Mouse (Mus musculus): ENCODE data around the gene Mars. TPM values are rescaled to one million over a fixed set of nuclear protein-coding genes. Genes with fewer than 3 reads are reported as not detected.
A peak's percentile ranks its signal among the peaks of the same experiment; 100 is the strongest.
"Not testable (repeated sequence)": the region's sequence is repeated elsewhere in the genome, so short reads cannot be mapped to it uniquely, and the experiment has no call there.

Gene Mars
- total RNA-seq, 2 experiments from 2014 or later, result 67.5 to 68.8 TPM

DNA sequence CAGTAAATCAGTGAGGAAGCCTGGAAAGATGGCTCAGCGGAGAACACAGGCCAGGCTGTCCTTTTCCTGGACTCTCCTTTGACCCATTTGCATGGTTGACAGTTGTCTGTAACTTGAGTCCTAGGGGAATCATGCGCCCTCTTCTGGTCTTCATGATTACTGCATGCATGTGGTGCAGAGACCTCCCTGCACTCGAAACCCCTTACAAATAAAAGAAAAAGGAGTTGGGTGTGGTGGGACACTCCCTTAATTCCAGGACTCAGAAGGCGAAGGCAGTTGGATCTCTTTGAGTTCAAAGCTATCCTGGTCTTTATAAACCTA is 730 bp upstream of the Mars start:
- DNase-seq (ENCODE audit: low spot score), result peak; percentile 90

DNA sequence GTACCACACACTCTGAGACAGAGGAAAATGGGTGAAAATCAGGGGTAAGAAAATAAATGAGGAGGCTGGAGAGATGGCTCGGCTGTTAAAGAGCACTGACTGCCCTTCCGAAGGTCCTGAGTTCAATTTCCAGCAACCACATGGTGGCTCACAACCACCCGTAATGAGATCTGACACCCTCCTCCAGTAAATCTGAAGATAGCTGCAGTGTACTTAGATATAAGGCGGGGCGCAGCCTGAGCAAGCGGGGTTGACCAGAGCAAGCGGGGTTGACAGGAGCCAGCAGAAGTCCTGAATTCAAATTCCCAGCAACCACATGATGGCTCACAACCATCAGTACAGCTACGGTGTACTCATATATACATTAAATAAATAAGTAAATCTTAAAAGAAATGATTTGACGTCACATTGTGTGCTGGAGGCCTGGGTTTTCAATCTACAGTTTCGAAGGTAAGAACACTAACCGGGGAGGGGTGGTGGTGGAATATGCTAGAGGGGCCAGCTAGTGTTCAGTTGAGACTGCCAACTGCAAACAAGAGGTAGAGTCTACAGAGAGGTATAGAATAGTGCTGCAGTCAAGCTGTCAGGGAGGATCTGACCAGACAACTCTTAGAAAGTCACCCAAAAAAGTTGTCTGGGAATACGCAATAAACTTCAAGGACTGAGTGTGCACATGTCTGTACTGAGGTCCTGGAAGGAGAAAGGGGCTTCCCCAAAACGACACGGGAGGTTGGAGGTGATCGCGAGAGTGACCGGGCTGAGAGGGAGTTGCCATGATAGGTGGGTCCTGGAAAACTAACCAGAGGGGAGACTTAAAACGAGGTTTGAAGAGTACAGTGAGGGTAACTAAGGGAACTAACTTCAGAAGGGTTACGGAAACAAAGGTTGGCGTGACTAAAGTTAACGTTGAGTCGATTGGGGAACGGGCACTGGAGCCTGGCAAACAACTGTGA is 787 bp downstream of the Mars start:
- DNase-seq (ENCODE audit: low spot score), result no peak

- not testable (repeated sequence) for DNase-seq (ENCODE audit: low spot score)
Observed at GRCm38 (mm10) chr10:127309167-127309566, 2.4 kb downstream of the Mars start.

DNA sequence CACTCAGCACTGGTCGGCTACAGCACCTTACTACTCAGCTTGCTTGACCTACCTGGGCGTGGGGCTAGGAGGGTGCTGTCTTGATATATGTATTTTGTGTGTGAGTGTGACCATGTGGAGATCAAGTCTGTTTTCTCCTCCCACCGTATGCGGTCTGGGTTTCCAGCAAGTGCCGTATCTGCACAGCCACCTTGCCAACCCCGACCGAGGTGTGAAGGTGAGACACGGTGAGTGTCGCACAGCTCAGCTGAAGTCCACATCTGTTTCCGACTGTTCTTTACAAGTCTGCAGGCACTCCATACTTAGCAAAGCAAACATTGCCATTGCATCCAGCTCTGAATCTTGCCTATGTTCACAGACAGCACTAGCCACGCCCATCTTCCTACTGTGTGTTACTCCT is 8.4 kb downstream of the Mars start:
- DNase-seq (ENCODE audit: low spot score), result no peak

DNA sequence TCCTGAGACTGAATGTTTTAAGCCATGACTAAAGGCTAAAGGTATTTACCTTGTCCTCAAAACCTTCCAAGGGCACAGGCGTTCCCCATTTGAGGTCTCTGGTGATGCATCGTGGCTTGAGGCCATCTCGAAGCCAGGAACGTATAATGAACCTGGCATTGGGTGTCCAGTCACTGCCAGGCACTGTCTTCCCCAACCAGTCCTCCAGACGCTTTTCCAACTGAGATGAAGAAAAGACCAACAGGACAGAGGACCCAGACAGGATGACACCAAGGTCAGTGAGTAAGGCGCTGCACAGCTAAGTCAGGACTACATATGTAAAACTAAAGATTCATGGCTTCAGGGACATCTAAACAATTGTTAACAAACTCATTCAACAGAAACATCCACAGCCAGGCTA is 11.2 kb downstream of the Mars start:
- DNase-seq (ENCODE audit: low spot score), result no peak

DNA sequence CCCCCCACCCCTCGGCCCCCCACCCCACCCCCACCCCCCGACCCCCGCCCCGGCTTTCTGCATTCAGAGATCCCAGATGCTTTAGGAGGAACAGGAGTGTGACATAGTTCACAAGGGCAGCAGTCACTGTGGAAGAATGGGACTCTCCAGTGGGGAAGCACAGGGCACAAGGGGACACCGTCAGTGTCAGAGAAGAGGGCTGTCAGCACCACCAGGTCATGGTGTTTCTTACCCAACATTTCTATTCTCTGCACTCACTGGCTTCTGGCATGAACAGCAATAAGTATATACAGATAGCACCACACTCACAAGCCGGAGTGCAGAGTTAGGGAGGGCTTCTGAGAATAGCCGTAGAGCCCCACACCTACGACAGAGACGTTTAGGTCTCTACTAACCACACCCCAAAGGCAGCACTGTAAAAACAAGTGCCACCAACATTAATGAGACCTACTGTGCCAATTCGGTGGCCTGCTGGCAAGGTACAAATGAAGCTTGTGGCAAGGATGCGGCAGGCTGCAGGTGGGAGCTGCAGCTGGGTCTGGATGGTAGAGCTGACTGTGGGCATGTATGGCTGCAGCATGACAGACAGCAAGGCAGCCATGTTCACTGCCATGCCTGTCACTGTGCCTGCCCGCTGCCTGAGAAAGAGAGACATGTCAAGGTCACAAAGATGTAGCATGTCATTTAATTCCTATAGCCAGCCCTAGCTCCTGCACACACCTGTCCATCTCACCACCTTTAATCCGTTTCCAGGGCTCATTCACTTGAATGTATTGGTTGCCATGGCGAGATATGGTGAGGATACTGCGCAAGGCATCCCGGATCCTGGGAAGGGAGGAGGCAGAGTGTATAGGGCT is 14.3 kb downstream of the Mars start:
- DNase-seq (ENCODE audit: low spot score), result no peak

DNA sequence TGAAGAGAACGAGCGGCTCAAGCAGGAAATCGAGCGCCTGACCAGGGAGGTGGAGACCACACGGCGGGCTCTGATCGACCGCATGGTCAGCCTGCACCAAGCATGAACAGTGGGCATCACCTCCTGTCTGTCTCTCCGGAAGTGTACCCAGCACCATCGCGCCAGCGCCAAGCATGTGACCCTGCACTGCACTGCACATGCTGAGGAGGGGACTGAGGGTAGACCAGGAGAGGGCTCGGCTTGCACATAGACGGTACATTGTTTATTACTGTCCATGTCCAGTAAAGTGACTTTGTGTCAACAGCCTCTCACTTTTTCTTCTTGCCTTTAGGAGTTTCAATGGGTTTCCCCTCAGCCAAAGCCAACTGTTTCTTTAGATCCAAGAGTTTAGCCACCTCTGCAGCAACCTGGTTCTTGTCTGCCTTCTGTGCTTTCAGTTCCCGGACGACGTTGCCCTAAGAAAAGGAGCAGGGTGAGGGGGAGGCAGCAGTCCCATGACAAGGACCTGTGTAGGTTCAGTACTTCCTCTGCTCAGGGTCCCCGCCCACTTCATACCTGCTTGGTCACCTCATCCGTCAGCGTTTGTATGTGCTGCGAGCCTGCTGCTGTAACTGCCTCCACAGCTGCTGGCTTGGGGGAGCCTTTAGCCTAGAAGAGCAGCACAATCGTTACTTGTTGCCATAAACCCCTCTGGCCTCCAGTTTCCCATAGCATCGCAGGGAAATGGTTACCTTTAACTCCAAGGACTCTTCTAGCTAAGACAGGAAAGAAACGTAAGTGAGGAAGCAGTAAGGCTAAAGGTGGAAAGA is 15.4 kb downstream of the Mars start:
- no peak for DNase-seq (ENCODE audit: low spot score)

DNA sequence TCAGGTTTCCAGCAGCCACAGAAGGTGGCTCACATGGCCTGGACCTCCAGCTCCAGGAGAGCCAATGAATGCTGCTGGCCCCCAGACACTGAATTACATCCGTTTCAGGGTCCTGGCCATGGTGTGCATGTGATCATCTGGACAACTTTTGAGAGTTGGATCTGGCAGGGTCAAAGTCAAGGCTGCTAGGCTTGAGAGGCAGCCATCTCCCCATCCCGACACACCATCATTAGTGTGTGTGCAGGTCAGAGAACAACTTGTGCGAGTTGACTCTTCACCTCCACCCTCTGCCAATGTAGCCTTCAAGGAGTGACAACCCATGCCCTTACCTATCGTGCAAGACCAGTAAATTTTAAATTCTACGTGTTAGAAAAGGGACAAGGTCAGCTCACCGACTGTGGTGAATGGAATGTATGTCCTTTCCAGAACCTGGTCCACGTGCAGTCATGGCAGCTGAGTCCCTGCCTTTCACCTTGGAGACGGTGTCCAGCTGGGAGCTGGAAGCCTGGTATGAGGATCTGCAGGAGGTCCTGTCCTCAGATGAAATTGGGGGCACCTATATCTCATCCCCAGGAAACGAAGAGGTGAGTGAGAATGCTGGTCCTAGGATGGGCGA is 16.6 kb downstream of the Mars start:
- no peak for DNase-seq (ENCODE audit: low spot score)

- DNase-seq (ENCODE audit: low spot score), result no peak
Observed at GRCm38 (mm10) chr10:127293590-127294113, 17.9 kb downstream of the Mars start.

DNA sequence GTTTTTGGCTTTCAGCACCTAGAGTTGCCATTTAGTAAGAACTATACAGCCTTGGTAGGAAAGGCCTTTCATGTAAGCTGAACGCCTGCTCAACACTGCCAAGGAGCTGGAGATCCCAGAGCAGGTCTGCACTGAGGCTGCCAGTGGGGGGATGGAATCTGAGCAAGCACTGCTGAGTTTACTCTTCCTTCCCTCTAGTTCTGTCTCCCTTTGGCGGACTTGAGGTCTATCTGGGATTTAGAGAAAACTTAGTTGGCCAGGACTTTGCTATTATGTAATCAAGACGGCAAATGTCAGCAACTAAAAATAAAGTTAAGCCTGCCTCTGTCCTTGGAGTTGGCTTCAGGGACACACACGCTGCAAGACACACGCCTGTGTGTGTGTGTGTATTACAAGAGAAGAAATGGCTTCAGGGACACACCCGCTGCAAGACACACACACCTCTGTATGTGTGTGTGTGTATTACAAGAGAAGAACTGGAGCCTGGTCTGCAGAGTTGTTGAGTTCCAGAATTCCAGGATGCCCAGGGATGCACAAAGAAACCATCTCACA is 18.5 kb downstream of the Mars start:
- DNase-seq (ENCODE audit: low spot score), result peak; percentile 66

- no peak for DNase-seq (ENCODE audit: low spot score)
Observed at GRCm38 (mm10) chr10:127291881-127292638, 19.5 kb downstream of the Mars start.

DNA sequence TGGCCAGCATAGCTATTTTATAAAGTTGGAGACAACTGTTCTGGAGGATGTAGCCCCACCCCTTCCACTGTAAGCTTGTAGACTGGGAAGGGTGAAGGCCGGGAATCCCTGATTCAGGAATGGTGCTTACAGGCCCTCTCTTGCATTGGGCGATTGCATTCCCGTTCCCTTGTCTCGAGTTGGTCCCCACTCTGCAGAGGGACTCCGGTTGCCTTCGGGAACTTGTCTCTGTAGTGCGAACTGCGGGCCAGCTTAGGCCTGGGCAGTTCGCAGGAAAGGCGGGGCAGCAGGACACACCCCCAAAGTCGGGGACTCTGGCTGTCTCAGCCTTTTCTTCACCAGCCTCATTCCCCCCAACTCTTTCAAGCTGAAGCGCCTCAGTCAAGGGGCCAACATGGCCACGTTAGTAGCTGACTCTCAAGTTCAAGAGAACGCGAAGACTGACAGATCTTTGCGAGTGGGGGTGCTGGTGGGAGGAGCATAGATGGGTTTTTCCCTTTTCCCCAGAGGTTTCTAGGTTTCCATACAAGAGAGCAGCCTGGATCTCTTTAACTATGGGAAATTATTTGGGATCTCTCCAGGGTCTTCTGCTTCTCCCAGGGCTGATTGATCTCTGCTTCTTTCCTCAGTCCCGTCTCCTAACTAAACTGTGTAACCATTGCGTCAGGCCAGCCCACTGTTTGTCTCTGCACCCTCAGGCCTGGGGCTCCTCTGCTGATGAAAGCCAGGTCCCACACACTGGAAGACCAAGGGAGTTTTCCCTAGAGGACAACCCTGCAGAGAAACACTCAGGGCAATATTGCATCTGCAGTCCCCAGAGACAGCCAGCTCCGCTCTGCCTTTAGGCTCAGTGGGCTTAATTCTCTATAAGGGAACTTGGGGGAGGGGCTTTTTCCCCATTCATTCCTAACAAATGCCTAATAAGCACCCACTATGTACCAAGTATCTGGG is 20.4 kb downstream of the Mars start:
- peak; percentile 70 for DNase-seq (ENCODE audit: low spot score)

DNA sequence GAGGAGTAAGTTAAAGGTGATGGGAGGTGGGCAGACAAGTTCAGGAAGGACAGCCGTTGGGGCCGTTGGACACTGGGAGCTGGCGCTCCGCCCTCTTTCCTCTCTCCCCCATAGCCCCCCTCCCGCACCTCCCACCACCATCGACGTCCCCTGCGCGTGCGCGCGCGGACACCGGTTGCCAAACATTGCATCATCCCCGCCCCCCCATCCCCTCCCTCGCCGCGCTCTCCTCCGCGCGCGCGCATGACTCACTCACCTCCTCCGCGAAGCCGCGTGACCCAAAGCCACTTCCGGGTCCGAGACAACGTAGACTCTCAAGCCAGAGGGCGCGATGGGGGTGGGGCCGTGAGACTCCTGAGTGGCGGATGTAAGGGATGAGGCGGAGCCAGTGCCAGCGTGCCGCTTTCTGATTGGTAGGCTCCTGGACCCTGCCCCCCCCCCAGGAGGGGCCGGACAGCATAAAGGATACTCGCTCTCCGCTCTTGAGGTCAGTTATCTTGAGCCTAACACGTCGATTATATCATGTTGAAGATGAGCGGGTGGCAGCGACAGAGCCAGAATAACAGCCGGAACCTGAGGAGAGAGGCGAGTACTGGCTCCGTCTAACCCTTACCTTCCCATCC is 21.2 kb downstream of the Mars start:
- peak; percentile 100 for DNase-seq (ENCODE audit: low spot score)

- peak; percentile 71 for DNase-seq (ENCODE audit: low spot score)
Observed at GRCm38 (mm10) chr10:127289573-127290191, 21.9 kb downstream of the Mars start.

GRCm38 (mm10) chr10:127288800-127289572 is 22.6 kb downstream of the Mars start, which contains the start of gene Mbd6:
TSS of gene Mbd6 (minus strand) at chr10:127289018.
- peak; percentile 89 for DNase-seq (ENCODE audit: low spot score)

GRCm38 (mm10) chr10:127288328-127288799 is 23.2 kb downstream of the Mars start:
- DNase-seq (ENCODE audit: low spot score), result peak; percentile 42

GRCm38 (mm10) chr10:127287936-127288293 is 23.7 kb downstream of the Mars start:
- DNase-seq (ENCODE audit: low spot score), result peak; percentile 26

Data from gastrocnemius, adult 18-20 months (tissue).